In genomic region chr11:79835873-79836272, GRCm38 (mm10) we compare ENCODE assay signal across 18 mouse cellular contexts.
"Had no signal": no experiment of that assay in that cellular context is flagged by ENCODE, and none has a peak within 500 bp of the region (broad histone marks: within the 10 kb centered on the region; RNA-seq: fewer than 3 reads in every experiment).

No protein-coding gene starts in this region.

- DNase-seq: cerebellum, adult 2 months; cerebellum, adult 8-10 months; cerebellum, adult 9-10 months; cerebellum, adult 9-11 months; cerebellum, postnatal 10 days; cerebellum, postnatal 14 days; cerebellum, postnatal 25 days; cerebellum, postnatal 36 days; embryo, embryonic 11 days; forebrain, postnatal 0 days; gastrocnemius, adult 2 months; gastrocnemius, postnatal 10 days; gastrocnemius, postnatal 14 days; gastrocnemius, postnatal 25 days; gastrocnemius, postnatal 36 days; heart, adult 11 months; heart, adult 18-20 months; heart, adult 2 months had no signal
